Comparison of ENCODE assay signal across 11 mouse cellular contexts in the genomic region with DNA sequence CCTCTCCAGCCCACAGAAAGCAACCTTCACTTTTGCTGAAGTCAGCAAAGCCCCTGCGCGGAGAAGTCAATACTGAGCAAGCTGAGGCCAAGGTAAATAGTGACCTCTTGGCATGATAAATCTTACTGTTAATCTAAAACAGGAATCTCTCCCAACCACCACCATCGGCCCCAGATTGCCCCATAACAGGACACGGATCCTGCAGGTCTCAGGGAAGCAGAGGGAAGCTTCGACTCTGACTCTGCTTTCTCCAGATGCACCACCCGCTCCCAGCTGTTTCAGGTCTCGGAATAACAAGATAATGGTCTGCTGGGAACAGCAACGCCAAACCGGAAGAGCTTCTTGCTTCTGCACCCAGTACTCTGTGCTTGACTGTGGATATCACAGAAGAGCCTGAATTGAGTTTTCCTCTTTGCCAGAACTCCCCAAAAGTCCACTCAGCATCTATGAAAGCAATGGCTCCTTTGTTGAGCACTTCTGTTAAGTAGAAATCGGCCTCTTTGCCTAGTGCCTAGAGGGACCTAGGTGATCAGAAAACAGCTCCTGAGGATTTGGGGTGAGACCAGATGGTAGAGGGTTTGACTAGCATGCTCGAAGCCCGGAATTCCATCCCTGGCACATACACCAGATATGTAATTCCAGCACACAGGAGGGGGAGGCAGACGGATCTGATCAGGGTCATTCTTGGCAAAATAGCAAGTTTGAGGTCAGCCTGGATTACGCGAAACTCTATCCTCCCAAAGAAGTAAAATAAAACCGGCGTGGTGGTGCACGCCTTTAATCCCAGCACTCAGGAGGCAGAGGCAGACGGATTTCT. TPM values are rescaled to one million over a fixed set of nuclear protein-coding genes. Genes with fewer than 3 reads are reported as not detected.
DNase-seq lines count a peak whose midpoint lies in the region; ATAC-seq and TF ChIP-seq lines count a peak whose summit lies in the region.
"Had no signal": no experiment of that assay in that cellular context is flagged by ENCODE, and none has a peak within 500 bp of the region (broad histone marks: within the 10 kb centered on the region; RNA-seq: fewer than 3 reads in every experiment).

No protein-coding gene starts in this region.

- peaks cover 16% of the 10 kb centered on the region for H3K27me3 ChIP-seq in forebrain, embryonic 12.5 days
- H3K27me3 ChIP-seq in forebrain, embryonic 13.5 days: peaks cover 15% of the 10 kb centered on the region
- no peaks in the 10 kb centered on the region for H3K27me3 ChIP-seq in stomach, embryonic 14.5 days (ENCODE audit: control insufficient read depth, insufficient read depth, low read length)
- no peaks in the 10 kb centered on the region for H3K27me3 ChIP-seq in stomach, postnatal 0 days (ENCODE audit: control insufficient read depth, insufficient read depth, low read length)
- peaks cover 7% of the 10 kb centered on the region for H3K27me3 ChIP-seq in intestine, embryonic 15.5 days (replicated peaks)

- TF ChIP-seq CTCF in stomach, postnatal 0 days (IDR thresholded peaks at IDR 0.05; ENCODE audit: low read depth): no peak

- no peaks in the 10 kb centered on the region for H3K36me3 ChIP-seq in forebrain, embryonic 12.5 days (replicated peaks)
- no peaks in the 10 kb centered on the region for H3K36me3 ChIP-seq in forebrain, embryonic 13.5 days (ENCODE audit: poor library complexity, severe bottlenecking)
- no peaks in the 10 kb centered on the region for H3K36me3 ChIP-seq in stomach, embryonic 14.5 days (ENCODE audit: control insufficient read depth, insufficient read depth, low read length)
- H3K36me3 ChIP-seq in stomach, postnatal 0 days (ENCODE audit: control insufficient read depth, insufficient read depth, low read length): no peaks in the 10 kb centered on the region
- H3K36me3 ChIP-seq in intestine, embryonic 15.5 days: no peaks in the 10 kb centered on the region

- no peak overlapping the region for H3K9ac ChIP-seq in forebrain, embryonic 12.5 days
- H3K9ac ChIP-seq in forebrain, embryonic 13.5 days: no peak overlapping the region
- no peak overlapping the region for H3K9ac ChIP-seq in stomach, embryonic 14.5 days (replicated peaks; ENCODE audit: low read depth, low read length)
- H3K9ac ChIP-seq in stomach, postnatal 0 days (ENCODE audit: low read length): no peak overlapping the region; the same call in 1 of the 2 replicates
- 0 out of 2 replicates have a peak overlapping the region, but pooled peaks have one; percentile 23 for H3K9ac ChIP-seq in intestine, embryonic 15.5 days

- ATAC-seq in forebrain, embryonic 12.5 days (ENCODE audit: low FRiP score): no peak
- no peak for ATAC-seq in forebrain, embryonic 13.5 days
- no peak for ATAC-seq in stomach, embryonic 14.5 days (ENCODE audit: insufficient number of reproducible peaks, insufficient read depth, low FRiP score, low read depth)
- ATAC-seq in stomach, postnatal 0 days (ENCODE audit: low FRiP score, low TSS enrichment): no peak
- ATAC-seq in intestine, embryonic 15.5 days: no peak
- no peak for ATAC-seq in monocyte, adult 5-6 weeks (replicated peaks; ENCODE audit: insufficient number of reproducible peaks, low FRiP score, low TSS enrichment, poor library complexity, severe bottlenecking)
- ATAC-seq: Patski had no signal

- no peaks in the 10 kb centered on the region for H3K9me3 ChIP-seq in forebrain, embryonic 12.5 days
- H3K9me3 ChIP-seq in forebrain, embryonic 13.5 days (replicated peaks): no peaks in the 10 kb centered on the region
- H3K9me3 ChIP-seq in stomach, embryonic 14.5 days (ENCODE audit: control insufficient read depth, low read depth, low read length): no peaks in the 10 kb centered on the region
- H3K9me3 ChIP-seq in stomach, postnatal 0 days (ENCODE audit: control insufficient read depth, low read length): no peaks in the 10 kb centered on the region
- H3K9me3 ChIP-seq in intestine, embryonic 15.5 days: no peaks in the 10 kb centered on the region

- peaks cover 5% of the 10 kb centered on the region; the same call in 1 of the 2 replicates for H3K4me1 ChIP-seq in forebrain, embryonic 12.5 days
- no peaks in the 10 kb centered on the region for H3K4me1 ChIP-seq in forebrain, embryonic 13.5 days
- H3K4me1 ChIP-seq in stomach, embryonic 14.5 days (ENCODE audit: control insufficient read depth, insufficient read depth, low read length): peaks cover 7% of the 10 kb centered on the region
- no peaks in the 10 kb centered on the region for H3K4me1 ChIP-seq in stomach, postnatal 0 days (replicated peaks; ENCODE audit: control insufficient read depth, insufficient read depth)
- H3K4me1 ChIP-seq in intestine, embryonic 15.5 days (replicated peaks): peaks cover 9% of the 10 kb centered on the region; the same call in 1 of the 2 replicates

- 73% methylated on average over 19 of the region's 19 CpGs for WGBS in forebrain, embryonic 12.5 days
- 74% methylated on average over 19 of the region's 19 CpGs for WGBS in forebrain, embryonic 13.5 days
- WGBS in stomach, embryonic 14.5 days: 47% methylated on average over 19 of the region's 19 CpGs
- 39% methylated on average over 19 of the region's 19 CpGs for WGBS in stomach, postnatal 0 days
- 46% methylated on average over 19 of the region's 19 CpGs for WGBS in intestine, embryonic 15.5 days

- intact Hi-C loops in left cerebral cortex, postnatal 4 days (cut with DNase I): no loop called here

- TF ChIP-seq EP300 in stomach, postnatal 0 days (optimal IDR thresholded peaks at IDR 0.05): no peak

- no peak for DNase-seq in stomach, postnatal 0 days (ENCODE audit: low spot score)
- peak; percentile 57 for DNase-seq in yolk sac, embryonic 10.5 days (ENCODE audit: low spot score)
- DNase-seq in left cerebral cortex, postnatal 4 days: no peak

- H3K4me3 ChIP-seq in forebrain, embryonic 12.5 days (replicated peaks): no peak overlapping the region
- no peak overlapping the region for H3K4me3 ChIP-seq in forebrain, embryonic 13.5 days
- no peak overlapping the region for H3K4me3 ChIP-seq in stomach, embryonic 14.5 days (ENCODE audit: low read depth, low read length)
- H3K4me3 ChIP-seq in stomach, postnatal 0 days (ENCODE audit: low read depth, low read length): no peak overlapping the region
- H3K4me3 ChIP-seq in intestine, embryonic 15.5 days (replicated peaks): no peak overlapping the region
- H3K4me3 ChIP-seq: erythroblast, embryonic 14.5 days; myocyte had no signal

- 0 out of 2 replicates have a peak overlapping the region, but pooled peaks have one; percentile 20 for H3K27ac ChIP-seq in forebrain, embryonic 12.5 days
- no peak overlapping the region for H3K27ac ChIP-seq in forebrain, embryonic 13.5 days
- H3K27ac ChIP-seq in stomach, embryonic 14.5 days (ENCODE audit: low read length): peak overlapping the region; percentile 44; the same call in 1 of the 2 replicates
- no peak overlapping the region for H3K27ac ChIP-seq in stomach, postnatal 0 days (replicated peaks)
- H3K27ac ChIP-seq in intestine, embryonic 15.5 days: 0 out of 2 replicates have a peak overlapping the region, but pooled peaks have one; percentile 44

- H3K4me2 ChIP-seq in forebrain, embryonic 12.5 days: no peak overlapping the region
- H3K4me2 ChIP-seq in forebrain, embryonic 13.5 days: no peak overlapping the region
- peak overlapping the region; percentile 18 for H3K4me2 ChIP-seq in stomach, embryonic 14.5 days (replicated peaks; ENCODE audit: low read depth, low read length)
- no peak overlapping the region for H3K4me2 ChIP-seq in stomach, postnatal 0 days (replicated peaks; ENCODE audit: low read depth)
- peak overlapping the region; percentile 40 for H3K4me2 ChIP-seq in intestine, embryonic 15.5 days (replicated peaks)

RNA-seq across cellular contexts. Expression of a gene that starts 5.7 kb away (rescaled TPM):
- polyA plus RNA-seq in forebrain, embryonic 12.5 days (2016; fragmentation: Nextera tagmentation; extraction: Ambion mirVana): 33.7 and 42.6 TPM in 2 replicates
- 10.7 and 10.9 TPM in 2 replicates for polyA plus RNA-seq in forebrain, embryonic 13.5 days (2015; fragmentation: Nextera tagmentation; extraction: Ambion mirVana)
- 11.7 and 12.2 TPM in 2 replicates for polyA plus RNA-seq in stomach, embryonic 14.5 days (2014; fragmentation: Nextera tagmentation; extraction: Ambion mirVana)
- polyA plus RNA-seq in stomach, postnatal 0 days (2015; fragmentation: Nextera tagmentation; extraction: Ambion mirVana): 2.9 and 3.5 TPM in 2 replicates
- 9.6 and 10.8 TPM in 2 replicates for polyA plus RNA-seq in intestine, embryonic 15.5 days (2015; fragmentation: Nextera tagmentation; extraction: Ambion mirVana)
- not detected in 3 replicates for total RNA-seq in monocyte, adult 5-6 weeks (2017)
- 10 to 100 TPM; 28.0 to 28.6 TPM for total RNA-seq in left cerebral cortex, postnatal 4 days (2021)

RNA-seq across cellular contexts. Expression of a gene that starts 19.2 kb away (rescaled TPM):
- 107 and 115 TPM in 2 replicates for polyA plus RNA-seq in forebrain, embryonic 12.5 days (2016; fragmentation: Nextera tagmentation; extraction: Ambion mirVana)
- 123 and 126 TPM in 2 replicates for polyA plus RNA-seq in forebrain, embryonic 13.5 days (2015; fragmentation: Nextera tagmentation; extraction: Ambion mirVana)
- polyA plus RNA-seq in stomach, embryonic 14.5 days (2014; fragmentation: Nextera tagmentation; extraction: Ambion mirVana): 65.9 and 75.1 TPM in 2 replicates
- polyA plus RNA-seq in stomach, postnatal 0 days (2015; fragmentation: Nextera tagmentation; extraction: Ambion mirVana): 26.1 and 28.4 TPM in 2 replicates
- polyA plus RNA-seq in intestine, embryonic 15.5 days (2015; fragmentation: Nextera tagmentation; extraction: Ambion mirVana): 54.4 and 55.0 TPM in 2 replicates
- total RNA-seq in monocyte, adult 5-6 weeks (2017): 2.3 to 8.5 TPM (median 3.4 TPM) in 3 replicates
- 10 to 100 TPM; 51.2 to 56.2 TPM for total RNA-seq in left cerebral cortex, postnatal 4 days (2021)

Comparison
In these comparisons a context has a peak if more than half of its experiments do, and no peak if none do; other contexts are left out.
1. H3K27ac ChIP-seq: peak in forebrain, embryonic 12.5 days (single experiment), stomach, embryonic 14.5 days (single experiment) and intestine, embryonic 15.5 days (single experiment); none in forebrain, embryonic 13.5 days (single experiment) and stomach, postnatal 0 days (single experiment).
2. H3K4me2 ChIP-seq: peak in stomach, embryonic 14.5 days (single experiment) and intestine, embryonic 15.5 days (single experiment); none in forebrain, embryonic 12.5 days (single experiment), forebrain, embryonic 13.5 days (single experiment) and stomach, postnatal 0 days (single experiment).